Mouse (Mus musculus): ENCODE data around the gene Pfkm.

DNA sequence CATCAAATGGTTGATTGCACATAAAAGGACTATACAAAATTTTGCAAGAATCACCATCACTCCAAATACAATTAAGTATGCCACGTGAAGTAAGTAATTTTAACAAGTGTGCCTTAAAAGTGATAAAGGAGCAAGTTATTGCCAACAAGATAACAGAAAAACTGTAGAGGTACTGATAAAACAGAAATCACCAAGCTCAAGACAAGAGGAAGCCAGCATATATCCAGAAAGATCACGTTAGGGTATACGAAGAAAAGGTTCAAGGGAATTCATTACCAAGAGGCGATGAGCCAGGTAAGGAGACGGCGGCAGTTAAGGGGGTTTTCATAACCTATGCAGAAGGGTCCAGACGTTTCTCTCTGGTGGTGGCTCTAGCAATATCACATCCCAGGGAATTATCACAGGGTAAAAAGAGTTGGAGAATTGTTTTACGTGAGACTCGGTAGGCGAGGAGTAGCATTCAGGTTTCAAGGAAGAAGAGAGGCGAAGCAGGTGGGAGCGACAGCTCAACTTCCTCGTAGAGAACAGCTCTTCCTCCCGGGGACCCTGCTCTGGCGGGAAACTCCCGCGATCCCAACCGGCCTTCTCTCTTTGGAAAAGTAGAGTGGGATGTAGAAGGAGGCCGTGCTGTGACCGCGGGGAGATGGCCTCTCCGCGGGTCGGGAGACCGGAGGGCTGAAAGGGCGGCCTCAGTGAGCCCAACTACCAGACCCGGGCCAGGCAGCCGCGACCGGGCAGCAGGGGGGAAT, at the start of gene Pfkm:
- no peak for TF ChIP-seq POLR2A (IDR thresholded peaks at IDR 0.05; ENCODE audit: extremely low read depth, insufficient read depth, low read length)
- TF ChIP-seq CTCF (IDR thresholded peaks at IDR 0.05; ENCODE audit: extremely low read depth, insufficient read depth, low read length): no peak

All from cortical plate, adult 2 months (tissue).